ENCODE assay signal across 8 mouse cellular contexts in genomic region chr11:58214391-58215048, GRCm38 (mm10). TPM values are rescaled to one million over a fixed set of nuclear protein-coding genes. Genes with fewer than 3 reads are reported as not detected.
A peak's percentile ranks its signal among the peaks of the same experiment; 100 is the strongest.
DNase-seq lines count a peak whose midpoint lies in the region; ATAC-seq and TF ChIP-seq lines count a peak whose summit lies in the region.

No protein-coding gene starts in this region.

- TF ChIP-seq EP300 in liver, embryonic 14.5 days (IDR thresholded peaks at IDR 0.05; ENCODE audit: low read depth): no peak

- no peak for ATAC-seq in forebrain, embryonic 12.5 days (ENCODE audit: low FRiP score)
- ATAC-seq in heart, embryonic 15.5 days (replicated peaks; ENCODE audit: insufficient number of reproducible peaks, insufficient read depth, low FRiP score, low read depth): peak; percentile 85
- ATAC-seq in liver, embryonic 14.5 days (ENCODE audit: insufficient read depth): peak; percentile 93
- ATAC-seq in stomach, embryonic 14.5 days (ENCODE audit: insufficient number of reproducible peaks, insufficient read depth, low FRiP score, low read depth): peak; percentile 87

- H3K9me3 ChIP-seq in forebrain, embryonic 12.5 days: no peaks in the 10 kb centered on the region
- no peaks in the 10 kb centered on the region for H3K9me3 ChIP-seq in heart, embryonic 15.5 days (replicated peaks)
- H3K9me3 ChIP-seq in liver, embryonic 14.5 days (ENCODE audit: control insufficient read depth, low read length): no peaks in the 10 kb centered on the region
- no peaks in the 10 kb centered on the region for H3K9me3 ChIP-seq in stomach, embryonic 14.5 days (ENCODE audit: control insufficient read depth, low read depth, low read length)

- peaks cover 7% of the 10 kb centered on the region; the same call in 1 of the 2 replicates for H3K4me1 ChIP-seq in forebrain, embryonic 12.5 days
- peaks cover 18% of the 10 kb centered on the region for H3K4me1 ChIP-seq in heart, embryonic 15.5 days (replicated peaks)
- H3K4me1 ChIP-seq in liver, embryonic 14.5 days (replicated peaks; ENCODE audit: control insufficient read depth in 2 of 2, insufficient read depth in 2 of 2, low read length in 1 of 2): peaks cover 25 to 48% of the 10 kb centered on the region in 2 experiments
- peaks cover 9% of the 10 kb centered on the region for H3K4me1 ChIP-seq in stomach, embryonic 14.5 days (ENCODE audit: control insufficient read depth, insufficient read depth, low read length)

- peak overlapping the region; percentile 25 for H3K4me3 ChIP-seq in forebrain, embryonic 12.5 days (replicated peaks)
- peak overlapping the region; percentile 53 for H3K4me3 ChIP-seq in heart, embryonic 15.5 days
- peak overlapping the region; percentile 88 to 94 for H3K4me3 ChIP-seq in liver, embryonic 14.5 days (ENCODE audit: insufficient read depth in 1 of 2, low read depth in 2 of 2, low read length in 2 of 2)
- peak overlapping the region; percentile 44 for H3K4me3 ChIP-seq in stomach, embryonic 14.5 days (ENCODE audit: low read depth, low read length)

- no peaks in the 10 kb centered on the region for H3K27me3 ChIP-seq in forebrain, embryonic 12.5 days
- no peaks in the 10 kb centered on the region for H3K27me3 ChIP-seq in heart, embryonic 15.5 days
- no peaks in the 10 kb centered on the region for H3K27me3 ChIP-seq in liver, embryonic 14.5 days (ENCODE audit: control insufficient read depth, insufficient read depth, low read length)
- no peaks in the 10 kb centered on the region for H3K27me3 ChIP-seq in stomach, embryonic 14.5 days (ENCODE audit: control insufficient read depth, insufficient read depth, low read length)

- 53% methylated on average over 17 of the region's 17 CpGs for WGBS in forebrain, embryonic 12.5 days
- 23% methylated on average over 17 of the region's 17 CpGs for WGBS in heart, embryonic 15.5 days
- WGBS in liver, embryonic 14.5 days (ENCODE audit: insufficient replicate concordance): 14% methylated on average over 17 of the region's 17 CpGs
- 24% methylated on average over 17 of the region's 17 CpGs for WGBS in stomach, embryonic 14.5 days

- peak; percentile 89 for DNase-seq in 3T3-L1 (ENCODE audit: low read depth, low spot score)
- peak; percentile 91 for DNase-seq in adrenal gland, postnatal 14 days
- DNase-seq in kidney, postnatal 10 days: peak; percentile 91
- DNase-seq in liver, embryonic 14.5 days (ENCODE audit: low read depth in 3 of 3, low spot score in 3 of 3): peak; percentile 82 to 92 (median 90)
- DNase-seq in naive thymus-derived CD4-positive, alpha-beta T cell, adult 2 months (ENCODE audit: low read depth): peak; percentile 87

- no peak overlapping the region for H3K9ac ChIP-seq in forebrain, embryonic 12.5 days
- peak overlapping the region; percentile 42 for H3K9ac ChIP-seq in heart, embryonic 15.5 days
- H3K9ac ChIP-seq in liver, embryonic 14.5 days (replicated peaks): peak overlapping the region; percentile 91
- H3K9ac ChIP-seq in stomach, embryonic 14.5 days (replicated peaks; ENCODE audit: low read depth, low read length): peak overlapping the region; percentile 43; the same call in 1 of the 2 replicates

- H3K4me2 ChIP-seq in forebrain, embryonic 12.5 days: peak overlapping the region; percentile 40
- peak overlapping the region; percentile 64 for H3K4me2 ChIP-seq in heart, embryonic 15.5 days
- peak overlapping the region; percentile 94 for H3K4me2 ChIP-seq in liver, embryonic 14.5 days (ENCODE audit: low read depth)
- peak overlapping the region; percentile 64 for H3K4me2 ChIP-seq in stomach, embryonic 14.5 days (replicated peaks; ENCODE audit: low read depth, low read length)

- TF ChIP-seq CTCF in liver, embryonic 14.5 days (IDR thresholded peaks at IDR 0.05; ENCODE audit: low read depth): no peak

- no peak overlapping the region for H3K27ac ChIP-seq in forebrain, embryonic 12.5 days
- H3K27ac ChIP-seq in heart, embryonic 15.5 days: 0 out of 2 replicates have a peak overlapping the region, but pooled peaks have one; percentile 28
- peak overlapping the region; percentile 84 for H3K27ac ChIP-seq in liver, embryonic 14.5 days
- H3K27ac ChIP-seq in stomach, embryonic 14.5 days (ENCODE audit: low read length): no peak overlapping the region

- H3K36me3 ChIP-seq in forebrain, embryonic 12.5 days (replicated peaks): no peaks in the 10 kb centered on the region
- H3K36me3 ChIP-seq in heart, embryonic 15.5 days: no peaks in the 10 kb centered on the region
- H3K36me3 ChIP-seq in liver, embryonic 14.5 days (replicated peaks; ENCODE audit: control insufficient read depth, insufficient read depth, low read depth): no peaks in the 10 kb centered on the region
- no peaks in the 10 kb centered on the region for H3K36me3 ChIP-seq in stomach, embryonic 14.5 days (ENCODE audit: control insufficient read depth, insufficient read depth, low read length)

RNA-seq across cellular contexts. Expression of gene Irgm2, which starts 15.1 kb away (rescaled TPM):
- total RNA-seq in adrenal gland, postnatal 14 days (2021): 7.1 and 9.2 TPM in 2 replicates
- polyA plus RNA-seq in forebrain, embryonic 12.5 days (2016; fragmentation: Nextera tagmentation; extraction: Ambion mirVana): 0.51 and 0.63 TPM in 2 replicates
- polyA plus RNA-seq in heart, embryonic 15.5 days (2015; fragmentation: Nextera tagmentation; extraction: Ambion mirVana): 4.2 and 5.7 TPM in 2 replicates
- polyA plus RNA-seq in liver, embryonic 14.5 days (2012; rRNA removed): 2.4 and 2.8 TPM in 2 replicates
- polyA plus RNA-seq in liver, embryonic 14.5 days (2014; fragmentation: Nextera tagmentation; extraction: Ambion mirVana): 2.6 and 3.0 TPM in 2 replicates
- 3.8 and 3.9 TPM in 2 replicates for polyA plus RNA-seq in stomach, embryonic 14.5 days (2014; fragmentation: Nextera tagmentation; extraction: Ambion mirVana)

RNA-seq across cellular contexts. Expression of gene Igtp, which starts 15.2 kb away (rescaled TPM):
- 8.5 and 8.9 TPM in 2 replicates for total RNA-seq in adrenal gland, postnatal 14 days (2021)
- 1.6 and 1.9 TPM in 2 replicates for polyA plus RNA-seq in forebrain, embryonic 12.5 days (2016; fragmentation: Nextera tagmentation; extraction: Ambion mirVana)
- polyA plus RNA-seq in heart, embryonic 15.5 days (2015; fragmentation: Nextera tagmentation; extraction: Ambion mirVana): 6.4 and 10.1 TPM in 2 replicates
- polyA plus RNA-seq in liver, embryonic 14.5 days (2012; rRNA removed): 3.6 and 4.7 TPM in 2 replicates
- polyA plus RNA-seq in liver, embryonic 14.5 days (2014; fragmentation: Nextera tagmentation; extraction: Ambion mirVana): 6.9 and 7.6 TPM in 2 replicates
- polyA plus RNA-seq in stomach, embryonic 14.5 days (2014; fragmentation: Nextera tagmentation; extraction: Ambion mirVana): 3.9 and 4.7 TPM in 2 replicates

RNA-seq across cellular contexts. Expression of gene Mrpl22, which starts 43.1 kb away (rescaled TPM):
- total RNA-seq in adrenal gland, postnatal 14 days (2021): 74.6 and 77.2 TPM in 2 replicates
- polyA plus RNA-seq in forebrain, embryonic 12.5 days (2016; fragmentation: Nextera tagmentation; extraction: Ambion mirVana): 108 and 113 TPM in 2 replicates
- 99.6 and 102 TPM in 2 replicates for polyA plus RNA-seq in heart, embryonic 15.5 days (2015; fragmentation: Nextera tagmentation; extraction: Ambion mirVana)
- polyA plus RNA-seq in liver, embryonic 14.5 days (2012; rRNA removed): 53.3 and 66.0 TPM in 2 replicates
- polyA plus RNA-seq in liver, embryonic 14.5 days (2014; fragmentation: Nextera tagmentation; extraction: Ambion mirVana): 101 and 102 TPM in 2 replicates
- 118 and 123 TPM in 2 replicates for polyA plus RNA-seq in stomach, embryonic 14.5 days (2014; fragmentation: Nextera tagmentation; extraction: Ambion mirVana)

RNA-seq across cellular contexts. Expression of gene Gemin5, which starts 46.2 kb away (rescaled TPM):
- 20.2 and 23.4 TPM in 2 replicates for total RNA-seq in adrenal gland, postnatal 14 days (2021)
- 20.2 and 23.5 TPM in 2 replicates for polyA plus RNA-seq in forebrain, embryonic 12.5 days (2016; fragmentation: Nextera tagmentation; extraction: Ambion mirVana)
- polyA plus RNA-seq in heart, embryonic 15.5 days (2015; fragmentation: Nextera tagmentation; extraction: Ambion mirVana): 9.6 and 13.3 TPM in 2 replicates
- polyA plus RNA-seq in liver, embryonic 14.5 days (2012; rRNA removed): 4.8 and 5.9 TPM in 2 replicates
- 8.4 and 10.7 TPM in 2 replicates for polyA plus RNA-seq in liver, embryonic 14.5 days (2014; fragmentation: Nextera tagmentation; extraction: Ambion mirVana)
- polyA plus RNA-seq in stomach, embryonic 14.5 days (2014; fragmentation: Nextera tagmentation; extraction: Ambion mirVana): 21.4 and 24.4 TPM in 2 replicates

Comparison
In these comparisons a context has a peak if more than half of its experiments do, and no peak if none do; other contexts are left out.
1. H3K27ac ChIP-seq: peak in heart, embryonic 15.5 days (single experiment) and liver, embryonic 14.5 days (single experiment); none in forebrain, embryonic 12.5 days (single experiment) and stomach, embryonic 14.5 days (single experiment).
2. H3K4me2 ChIP-seq: peak in every context shown above with its lines; median percentile 94 in liver, embryonic 14.5 days; 64 in heart, embryonic 15.5 days; 64 in stomach, embryonic 14.5 days; 40 in forebrain, embryonic 12.5 days.
3. H3K4me3 ChIP-seq: peak in every context shown above with its lines; median percentile 91 in liver, embryonic 14.5 days; 53 in heart, embryonic 15.5 days; 44 in stomach, embryonic 14.5 days; 25 in forebrain, embryonic 12.5 days.
4. Peak in every context shown above with its lines, with median percentiles within 50 percentile points of each other: DNase-seq.